Mouse (Mus musculus) granulocyte monocyte progenitor cell, adult 5-6 weeks (primary cell): ENCODE data around the gene Zdhhc19. TPM values are rescaled to one million over a fixed set of nuclear protein-coding genes. Genes with fewer than 3 reads are reported as not detected.
"Not testable (repeated sequence)": the region's sequence is repeated elsewhere in the genome, so short reads cannot be mapped to it uniquely, and the experiment has no call there.

Experiments
- ATAC-seq: replicated peaks from 2 replicates; pipeline ENCODE4 v1.8.0; 2016; ENCODE audit warnings: mild to moderate bottlenecking, moderate TSS enrichment, inconsistent platforms; ENCODE audit not compliant: poor library complexity, severe bottlenecking
- total RNA-seq, 2 experiments: library from RNA; stranded (forward) in 1 of 2; stranded (reverse) in 1 of 2; fragments of 200-712, 200-1000 nt in 1 of 2; fragments of >200 nt in 1 of 2; fragmentation: Nextera tagmentation in 1 of 2; gene quantifications; 2 replicates each; pipeline ENCODE4 v1.2.3; 2014 to 2017

Zdhhc19 gene
- total RNA-seq, 2 experiments from 2014 or later, result not detected

DNA sequence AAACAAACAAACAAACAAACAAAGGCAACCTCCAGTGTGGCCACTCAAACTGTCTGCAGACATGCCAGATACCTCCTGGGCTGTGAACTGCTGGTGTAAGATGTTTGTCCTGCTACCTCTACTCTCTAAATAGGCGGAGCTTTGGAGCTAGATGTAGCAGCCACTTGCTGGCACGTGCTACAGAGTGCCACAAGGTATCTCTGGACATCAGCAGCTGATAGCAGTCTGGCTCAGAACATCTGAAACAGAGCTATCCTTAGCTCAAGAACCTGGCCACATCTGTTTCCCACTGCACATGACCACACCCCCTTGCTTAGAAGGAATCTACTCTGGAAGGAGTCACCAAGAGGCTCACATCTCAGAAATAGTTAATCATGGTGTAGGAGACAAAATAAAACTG lies 10.9 kb upstream of the Zdhhc19 start:
- ATAC-seq, result no peak

DNA sequence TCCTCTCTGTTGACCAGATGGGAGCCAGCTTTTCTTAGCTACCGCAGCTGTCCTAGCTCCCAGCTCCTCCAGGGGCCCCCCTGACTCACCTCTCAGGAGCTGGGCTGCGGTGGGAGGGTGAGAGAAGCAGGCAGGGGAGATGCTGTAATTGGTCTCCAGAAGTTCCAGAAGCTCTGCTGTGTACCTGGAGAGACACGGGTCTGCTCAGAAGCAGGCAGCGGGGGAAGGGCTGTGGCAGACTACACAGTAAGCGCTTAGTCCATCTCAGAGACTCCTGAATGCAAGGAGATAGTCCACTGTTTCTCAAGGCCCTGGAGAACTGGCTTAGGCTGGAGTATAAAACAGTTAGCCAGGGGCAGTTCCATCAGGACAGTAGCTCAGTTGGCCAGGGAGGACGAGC lies 10.0 kb upstream of the Zdhhc19 start:
- no peak for ATAC-seq

DNA sequence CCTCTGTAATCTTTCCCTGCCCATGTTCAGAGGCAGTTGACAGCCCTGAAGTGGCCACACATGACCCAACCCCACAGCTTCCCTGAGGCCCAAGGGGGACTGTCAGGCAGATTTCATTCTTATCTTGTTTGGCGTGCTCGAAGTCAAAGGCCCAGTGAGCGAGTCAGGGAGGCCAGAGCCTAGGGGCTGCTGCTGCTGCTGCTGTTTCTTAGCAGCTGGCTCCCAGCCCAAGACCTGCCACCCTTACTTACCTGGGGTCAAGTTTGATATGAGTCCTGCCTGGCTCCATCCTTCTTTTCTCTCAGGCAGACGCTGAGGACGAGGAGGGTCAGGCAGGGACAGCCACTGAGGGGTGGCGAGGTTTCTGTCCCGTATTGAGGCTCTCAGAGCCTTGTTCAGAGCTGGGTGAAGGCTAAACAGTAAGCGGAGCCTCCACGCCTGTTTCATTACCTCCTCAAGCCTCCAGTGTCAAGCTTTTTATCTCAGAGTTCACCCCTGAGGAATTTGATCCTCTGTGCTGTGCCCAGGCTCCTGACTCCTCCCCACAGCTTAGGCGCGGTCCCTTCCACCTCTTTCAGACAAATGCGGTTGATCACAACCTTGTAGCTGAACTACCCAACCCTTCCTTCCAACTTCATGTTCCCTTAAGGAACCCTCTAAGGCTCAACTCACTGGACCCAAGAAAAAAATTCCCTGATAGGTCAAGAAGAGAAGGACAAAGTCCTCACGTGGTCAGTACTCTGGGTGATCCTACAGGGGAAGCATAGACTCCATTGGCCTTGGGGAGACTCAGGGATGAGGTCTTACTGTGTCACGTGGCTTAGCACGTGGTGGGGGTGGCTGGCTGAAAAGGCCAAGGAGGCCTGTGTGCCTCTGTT lies 8.6 kb upstream of the Zdhhc19 start, which contains the start of gene Slc51a:
Gene Slc51a (minus strand): TSS at position 646 of the 878 bp plus-strand sequence.
- no peak for ATAC-seq

DNA sequence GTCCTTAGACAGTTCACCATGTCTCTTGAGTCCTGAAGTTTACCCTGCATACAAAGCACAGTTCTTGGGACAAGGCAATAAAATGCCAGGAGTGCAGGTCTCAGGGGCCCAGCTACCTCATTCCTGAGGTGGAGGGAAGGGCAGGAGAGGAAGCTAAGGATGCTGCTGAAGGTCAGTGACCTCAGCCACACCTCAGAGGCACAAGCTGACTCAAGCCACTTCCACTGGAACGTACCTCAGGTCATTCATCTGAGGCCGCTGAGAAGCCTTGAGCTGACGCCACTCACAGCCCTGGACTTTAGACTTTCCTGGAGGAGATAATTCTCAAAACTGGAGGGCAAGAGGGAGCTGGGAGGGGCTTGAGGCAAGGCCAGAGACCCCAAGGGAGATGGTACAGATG lies 7.1 kb upstream of the Zdhhc19 start:
- no peak for ATAC-seq

- ATAC-seq, result not testable (repeated sequence)
These were observed 1.7 kb upstream of the Zdhhc19 start for GRCm38 (mm10) chr16:32494371-32494770.

DNA sequence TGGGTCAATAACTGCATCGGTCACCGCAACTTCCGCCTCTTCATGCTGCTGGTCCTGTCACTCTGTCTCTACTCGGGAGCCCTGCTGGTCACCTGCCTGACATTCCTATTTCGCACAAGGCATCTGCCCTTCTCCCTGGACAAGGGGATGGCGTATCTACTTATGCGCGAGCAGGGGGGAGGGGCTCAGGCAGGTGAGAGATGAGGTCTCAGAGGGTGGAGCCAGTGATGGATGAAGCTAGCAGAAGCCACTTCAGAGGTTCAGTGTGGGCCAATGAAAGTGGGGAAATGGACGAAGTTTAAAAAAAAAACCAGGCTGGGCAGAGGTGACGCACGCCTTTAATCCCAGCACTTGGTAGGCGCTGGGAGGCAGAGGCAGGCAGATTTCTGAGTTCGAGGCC lies 2.9 kb downstream of the Zdhhc19 start:
- ATAC-seq, result no peak

DNA sequence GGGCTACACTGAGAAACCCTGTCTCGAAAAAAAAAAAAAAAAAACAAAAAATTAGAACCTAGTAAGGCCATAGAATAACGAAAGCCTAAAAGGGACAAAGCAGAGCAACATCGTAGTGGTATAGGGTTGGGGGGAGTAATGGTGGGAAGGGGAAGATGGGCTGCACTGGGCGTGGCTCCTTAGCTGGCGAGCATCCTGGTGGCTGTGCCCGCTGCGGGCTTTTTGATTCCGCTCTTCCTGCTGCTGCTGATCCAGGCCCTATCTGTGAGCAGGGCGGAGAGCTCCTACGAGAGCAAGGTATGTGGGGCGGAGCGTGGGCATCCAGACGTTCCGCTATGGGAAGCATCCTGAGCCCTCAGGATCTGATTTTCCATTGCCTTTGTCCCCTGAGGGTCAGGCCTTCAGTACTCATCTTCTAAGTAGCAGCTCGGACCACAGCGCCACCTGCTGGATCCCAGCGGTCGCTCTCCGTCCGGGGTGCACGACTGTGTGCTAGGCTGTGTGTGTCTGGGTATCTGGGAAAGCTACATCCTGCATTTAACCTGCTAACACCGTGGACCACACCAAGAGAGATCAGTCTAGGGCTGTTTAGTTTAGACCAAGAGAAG lies 3.5 kb downstream of the Zdhhc19 start:
- peak; percentile 80 for ATAC-seq

DNA sequence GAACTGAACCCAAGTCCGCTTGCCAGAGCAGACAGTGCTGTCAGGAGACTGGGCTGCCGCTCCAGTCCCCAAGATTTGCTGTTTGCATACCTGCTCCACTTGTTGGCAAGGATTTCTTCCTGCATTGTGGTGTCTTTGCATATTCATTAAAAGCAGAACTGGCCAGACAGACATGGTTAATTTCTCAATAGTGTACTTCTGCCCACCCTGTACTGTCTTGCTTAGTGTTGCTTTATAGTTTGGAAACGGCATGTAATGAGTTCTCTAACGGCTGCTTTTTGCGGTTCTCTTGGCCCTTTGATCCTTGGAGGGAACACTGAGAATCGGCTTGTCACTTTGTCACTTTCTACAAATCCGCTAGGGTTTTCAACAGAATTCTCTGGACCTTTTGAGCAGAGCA lies 5.4 kb downstream of the Zdhhc19 start:
- peak; percentile 81 for ATAC-seq

DNA sequence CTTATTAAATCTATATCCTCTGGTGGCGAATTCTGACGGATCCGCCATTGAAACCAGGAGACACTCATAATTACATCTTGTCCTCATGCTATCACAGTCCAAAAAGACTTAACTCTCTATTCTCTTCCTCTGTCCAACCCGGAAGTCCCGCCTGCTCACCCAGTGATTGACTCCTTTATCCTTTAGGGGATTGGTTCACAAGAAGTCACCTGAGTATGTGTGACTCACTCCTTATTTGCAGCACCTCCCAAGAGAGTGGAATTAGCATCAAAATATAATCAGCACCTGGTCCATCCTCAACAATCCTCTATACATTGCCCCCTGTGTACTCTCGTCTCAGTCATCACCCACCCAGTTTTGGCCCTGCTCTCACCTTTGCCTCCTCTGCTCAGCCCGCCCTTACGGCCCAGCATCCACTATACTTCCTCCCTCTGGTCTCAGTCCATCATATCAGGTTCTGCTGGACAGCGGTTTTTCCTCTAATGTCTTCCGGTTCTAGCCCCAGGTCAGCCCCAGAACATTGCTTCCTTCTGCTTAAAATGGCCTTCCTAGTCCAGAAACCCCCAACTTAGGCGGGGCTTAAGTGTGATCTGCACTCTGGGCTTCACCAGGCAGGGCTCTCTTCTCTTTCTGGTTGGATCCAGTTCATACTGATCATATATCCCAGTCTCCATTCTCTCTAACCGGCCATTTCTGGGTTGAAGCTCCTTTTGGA lies 6.7 kb downstream of the Zdhhc19 start:
- no peak for ATAC-seq

DNA sequence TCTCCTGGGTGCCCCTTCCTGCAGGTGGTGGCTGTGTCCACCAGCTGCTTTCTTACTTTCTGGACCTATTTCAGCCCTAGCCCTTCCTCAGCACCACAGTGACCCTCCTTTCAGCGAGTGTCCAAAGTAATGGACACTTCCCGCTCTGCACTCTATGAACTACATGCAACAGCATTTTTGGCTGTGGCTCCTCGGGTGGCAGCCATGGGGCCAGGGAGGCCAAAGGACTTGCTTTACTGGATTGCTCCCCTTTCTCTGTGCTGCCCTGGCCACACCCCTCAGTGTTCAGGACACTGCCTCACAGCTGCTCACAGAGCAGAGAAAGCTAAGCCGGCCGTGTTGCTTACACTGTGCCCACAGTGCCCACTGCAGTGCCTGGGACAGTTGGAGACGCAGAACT lies 7.6 kb downstream of the Zdhhc19 start:
- no peak for ATAC-seq

- ATAC-seq, result no peak
These were observed 10.2 kb downstream of the Zdhhc19 start for GRCm38 (mm10) chr16:32506298-32506697.

DNA sequence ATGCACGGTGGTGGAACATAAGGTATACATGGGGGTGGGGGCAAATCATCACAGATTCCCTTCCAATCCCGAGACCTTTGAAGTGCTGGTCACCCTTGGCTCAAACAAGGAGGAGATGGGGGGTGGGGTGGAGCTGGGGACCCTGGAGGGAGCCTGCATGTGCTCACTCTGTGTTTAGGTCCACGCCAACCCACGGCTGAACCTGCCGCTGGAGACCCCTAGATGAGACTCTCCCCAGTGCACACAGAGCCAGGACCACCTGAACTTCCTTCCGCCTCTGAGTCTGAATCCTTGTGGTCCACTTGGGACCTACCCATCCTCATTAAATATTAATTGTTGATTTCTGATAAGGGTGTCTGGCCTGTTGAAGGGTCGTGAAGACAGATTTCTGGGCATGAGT lies 10.8 kb downstream of the Zdhhc19 start:
- ATAC-seq, result no peak

DNA sequence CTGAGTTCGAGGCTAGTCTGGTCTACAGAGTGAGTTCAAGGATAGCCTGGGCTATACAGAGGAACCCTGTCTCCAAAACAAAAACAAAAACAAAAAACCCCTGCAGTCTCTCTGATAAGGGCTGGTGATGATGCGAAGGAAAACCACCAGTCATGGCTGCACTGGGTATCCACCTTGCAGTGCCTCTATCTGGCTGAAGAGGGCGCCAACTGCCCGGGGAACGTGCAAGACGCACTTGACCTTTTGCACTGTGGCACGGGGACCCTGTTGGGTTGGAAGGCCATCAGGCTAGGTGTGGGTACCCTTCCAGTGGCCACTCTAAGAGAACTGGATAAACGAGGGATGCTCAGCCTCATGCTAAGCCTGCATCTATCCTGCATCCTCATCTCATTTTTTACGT lies 11.3 kb downstream of the Zdhhc19 start:
- ATAC-seq, result peak; percentile 73

DNA sequence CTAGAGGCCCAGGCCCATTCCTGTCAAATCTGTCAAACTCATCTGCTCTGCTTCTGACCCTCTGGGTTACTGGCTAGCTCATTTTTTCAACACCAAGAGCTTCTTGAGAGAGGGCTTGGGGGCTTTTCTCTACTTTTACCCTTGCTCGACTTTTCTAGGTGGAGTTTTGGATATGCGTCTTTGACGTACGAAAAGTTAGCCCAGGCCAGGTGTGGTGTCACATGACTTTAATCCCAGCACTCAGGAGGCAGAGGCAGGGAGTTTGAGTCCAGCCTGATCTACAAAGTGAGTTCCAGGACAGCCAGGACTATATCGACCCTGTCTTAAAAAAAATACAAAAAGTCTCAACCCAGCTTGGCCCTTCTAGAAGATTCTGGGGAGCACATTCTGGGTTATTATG lies 12.0 kb downstream of the Zdhhc19 start:
- ATAC-seq, result no peak

GRCm38 (mm10) chr16:32508506-32509065 lies 12.5 kb downstream of the Zdhhc19 start:
- no peak for ATAC-seq

GRCm38 (mm10) chr16:32509066-32509942 lies 13.2 kb downstream of the Zdhhc19 start:
- peak; percentile 52 for ATAC-seq

DNA sequence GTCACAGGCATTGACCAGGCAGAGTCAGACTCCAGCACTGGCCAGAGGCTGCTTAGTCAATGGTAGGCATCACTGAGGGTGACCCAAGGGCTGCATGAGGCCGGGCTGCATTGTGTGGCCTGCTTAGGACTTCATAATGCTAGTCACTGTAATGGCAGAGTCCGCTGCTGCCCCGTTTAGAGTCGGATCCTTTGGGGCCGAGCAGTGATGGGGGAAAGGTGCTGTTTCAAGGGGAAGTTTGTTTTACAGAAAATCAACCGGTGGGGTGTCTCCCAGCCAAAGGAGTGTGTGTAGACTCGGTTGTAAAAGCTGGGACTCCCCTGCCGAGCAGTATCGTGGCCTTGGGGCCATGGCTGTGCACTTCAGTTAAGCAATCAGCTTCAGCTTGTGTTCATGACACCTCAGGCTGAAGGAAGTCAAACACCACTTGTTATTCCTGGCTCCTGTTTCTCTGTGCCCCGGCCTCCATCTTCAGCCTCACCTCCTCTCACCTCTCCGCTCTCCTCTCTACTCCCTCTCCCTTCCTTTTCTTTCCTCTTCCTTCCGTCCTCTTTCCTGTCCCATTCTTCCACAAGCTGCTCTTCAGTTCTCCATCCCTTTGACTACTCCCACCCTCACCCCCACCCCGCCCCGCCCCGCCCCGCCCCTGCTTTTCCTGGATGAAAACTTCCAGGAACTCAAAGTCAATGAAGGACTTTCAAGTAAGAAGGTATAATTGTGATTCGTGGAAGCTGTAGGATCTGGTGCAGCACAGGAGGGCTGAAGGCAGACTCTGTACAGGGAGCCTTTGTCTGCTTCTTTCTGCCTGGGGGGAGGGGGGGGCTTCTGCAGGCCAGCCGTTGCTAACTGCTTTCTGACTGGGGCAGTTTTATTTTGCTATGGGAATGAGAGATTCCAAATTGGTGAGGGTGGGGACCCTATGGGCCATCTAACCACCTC lies 14.6 kb downstream of the Zdhhc19 start:
- no peak for ATAC-seq

DNA sequence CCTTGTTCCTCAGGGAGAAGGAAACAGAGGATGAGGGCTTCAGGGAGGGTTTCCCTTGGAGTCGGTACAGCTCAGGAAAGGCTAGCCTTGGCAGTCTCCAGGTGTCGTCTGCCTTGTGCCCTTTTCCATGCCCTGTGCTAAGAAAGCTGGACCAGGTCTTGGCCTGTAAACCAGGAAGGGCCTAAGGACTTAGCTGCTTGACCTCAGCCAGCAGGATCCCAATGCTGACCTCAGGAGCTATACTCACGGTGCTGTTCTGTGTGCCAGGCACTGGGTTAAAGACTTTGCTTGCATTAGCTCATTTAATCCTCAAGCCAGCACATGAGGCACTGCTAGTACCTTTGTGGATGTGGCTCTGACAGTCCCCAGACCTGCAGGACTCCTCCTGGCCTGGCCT lies 15.3 kb downstream of the Zdhhc19 start:
- no peak for ATAC-seq
